Comparison of ENCODE assay signal across 31 mouse cellular contexts in genomic region chr8:109635146-109635545, GRCm38 (mm10). TPM values are rescaled to one million over a fixed set of nuclear protein-coding genes. Genes with fewer than 3 reads are reported as not detected.
"Had no signal": no experiment of that assay in that cellular context is flagged by ENCODE, and none has a peak within 500 bp of the region (broad histone marks: within the 10 kb centered on the region; RNA-seq: fewer than 3 reads in every experiment).

No protein-coding gene starts in this region.

- H3K4me3 ChIP-seq: embryonic facial prominence, embryonic 10.5 days; embryonic facial prominence, embryonic 12.5 days; embryonic facial prominence, embryonic 13.5 days; embryonic facial prominence, embryonic 15.5 days; erythroblast, embryonic 14.5 days; forebrain, embryonic 10.5 days; forebrain, embryonic 12.5 days; forebrain, embryonic 13.5 days; forebrain, embryonic 15.5 days; gastrocnemius, adult 2 months; heart, adult 2 months had no signal

- H3K36me3 ChIP-seq: embryonic facial prominence, embryonic 10.5 days; embryonic facial prominence, embryonic 12.5 days; embryonic facial prominence, embryonic 13.5 days; embryonic facial prominence, embryonic 15.5 days; forebrain, embryonic 10.5 days; forebrain, embryonic 12.5 days; forebrain, embryonic 15.5 days had no signal

- H3K27me3 ChIP-seq: embryonic facial prominence, embryonic 12.5 days; embryonic facial prominence, embryonic 13.5 days; embryonic facial prominence, embryonic 15.5 days; forebrain, embryonic 12.5 days; forebrain, embryonic 13.5 days; forebrain, embryonic 15.5 days had no signal

- H3K4me2 ChIP-seq: embryonic facial prominence, embryonic 12.5 days; embryonic facial prominence, embryonic 13.5 days; embryonic facial prominence, embryonic 15.5 days; forebrain, embryonic 12.5 days; forebrain, embryonic 13.5 days; forebrain, embryonic 15.5 days had no signal

- DNase-seq: cerebellum, adult 2 months; cerebellum, adult 8-10 months; cerebellum, adult 9-10 months; cerebellum, adult 9-11 months; cerebellum, postnatal 10 days; cerebellum, postnatal 14 days; cerebellum, postnatal 25 days; cerebellum, postnatal 36 days; embryo, embryonic 11 days; forebrain, postnatal 0 days; gastrocnemius, adult 2 months; gastrocnemius, postnatal 10 days; gastrocnemius, postnatal 14 days; gastrocnemius, postnatal 25 days; gastrocnemius, postnatal 36 days; heart, adult 11 months; heart, adult 18-20 months; heart, adult 2 months had no signal

- H3K4me1 ChIP-seq: embryonic facial prominence, embryonic 10.5 days; embryonic facial prominence, embryonic 12.5 days; embryonic facial prominence, embryonic 13.5 days; embryonic facial prominence, embryonic 15.5 days; forebrain, embryonic 10.5 days; forebrain, embryonic 12.5 days; forebrain, embryonic 13.5 days; forebrain, embryonic 15.5 days had no signal

- H3K27ac ChIP-seq: embryonic facial prominence, embryonic 10.5 days; embryonic facial prominence, embryonic 12.5 days; embryonic facial prominence, embryonic 13.5 days; embryonic facial prominence, embryonic 15.5 days; forebrain, embryonic 10.5 days; forebrain, embryonic 12.5 days; forebrain, embryonic 13.5 days; forebrain, embryonic 15.5 days; gastrocnemius, adult 2 months; heart, adult 2 months had no signal

- ATAC-seq: forebrain, embryonic 13.5 days; forebrain, embryonic 14.5 days; forebrain, embryonic 15.5 days; forebrain, embryonic 16.5 days; forebrain, postnatal 0 days had no signal

- H3K9ac ChIP-seq: embryonic facial prominence, embryonic 12.5 days; embryonic facial prominence, embryonic 13.5 days; embryonic facial prominence, embryonic 15.5 days; forebrain, embryonic 12.5 days; forebrain, embryonic 13.5 days; forebrain, embryonic 15.5 days; forebrain, postnatal 0 days had no signal

- H3K9me3 ChIP-seq: embryonic facial prominence, embryonic 10.5 days; embryonic facial prominence, embryonic 12.5 days; embryonic facial prominence, embryonic 13.5 days; embryonic facial prominence, embryonic 15.5 days; forebrain, embryonic 10.5 days; forebrain, embryonic 12.5 days; forebrain, embryonic 13.5 days; forebrain, embryonic 15.5 days had no signal

RNA-seq across cellular contexts. Expression of gene Pkd1l3, which starts 20.8 kb away (rescaled TPM):
- total RNA-seq: gastrocnemius, postnatal 25 days; gastrocnemius, postnatal 4 days had no signal
- polyA plus RNA-seq: embryonic facial prominence, embryonic 14.5 days; forebrain, embryonic 14.5 days had no signal

RNA-seq across cellular contexts. Expression of gene Hp, which starts 56.2 kb away (rescaled TPM):
- polyA plus RNA-seq: forebrain, embryonic 12.5 days; forebrain, embryonic 13.5 days had no signal
